Mouse (Mus musculus) heart, embryonic 11.5 days (tissue): ENCODE results near the gene Nfs1. TPM values are rescaled to one million over a fixed set of nuclear protein-coding genes. Genes with fewer than 3 reads are reported as not detected.

Experiments
- ATAC-seq: fragments of 200-750 bp; cut with Nextera tagmentation; replicated peaks from 2 replicates; pipeline ENCODE4 v1.8.0; 2017; ENCODE audit warnings: moderate library complexity; ENCODE audit not compliant: insufficient number of reproducible peaks, low FRiP score, low TSS enrichment
- H3K27ac ChIP-seq: fragments of 300-500 bp; sonication (generic); 2 replicates; pipeline ENCODE4 v1.5.1; 2014; ENCODE audit warnings: mild to moderate bottlenecking, low read depth, low read length
- H3K27me3 ChIP-seq: fragments of 300-500 bp; sonication (generic); 2 replicates; pipeline ENCODE4 v1.6.1; 2014; ENCODE audit warnings: mild to moderate bottlenecking, low read length, mixed read lengths; ENCODE audit not compliant: control insufficient read depth, insufficient read depth
- H3K36me3 ChIP-seq: fragments of 300-500 bp; sonication (generic); 2 replicates; pipeline ENCODE4 v1.6.1; 2014; ENCODE audit warnings: mild to moderate bottlenecking, low read length, moderate library complexity, mixed read lengths; ENCODE audit not compliant: control insufficient read depth, insufficient read depth
- H3K4me1 ChIP-seq: fragments of 300-500 bp; sonication (generic); 2 replicates; pipeline ENCODE4 v1.6.1; 2014; ENCODE audit warnings: low read length; ENCODE audit not compliant: control insufficient read depth, insufficient read depth
- H3K4me2 ChIP-seq: fragments of 300-500 bp; sonication (generic); 2 replicates; pipeline ENCODE4 v1.6.1; 2014; ENCODE audit warnings: mild to moderate bottlenecking, moderate library complexity
- H3K4me3 ChIP-seq: fragments of 300-500 bp; sonication (generic); 2 replicates; pipeline ENCODE4 v1.5.1; 2014; ENCODE audit warnings: low read depth, low read length
- H3K9ac ChIP-seq: fragments of 300-500 bp; sonication (generic); 2 replicates; pipeline ENCODE4 v1.6.1; 2014; ENCODE audit warnings: mild to moderate bottlenecking, low read depth, low read length, moderate library complexity
- H3K9me3 ChIP-seq: fragments of 300-500 bp; sonication (generic); replicated peaks from 2 replicates; pipeline ENCODE4 v1.6.1; 2016; ENCODE audit warnings: low read length; ENCODE audit not compliant: control insufficient read depth
- WGBS: fragments of 180-500 bp; shearing (Covaris S2); extraction: QIAGEN DNeasy Blood & Tissue Kit; methylation state at CpG from one replicate; pipeline ENCODE4 v1.1.7; 2014; ENCODE audit not compliant: insufficient replicate concordance; 5-methylcytosine and 5-hydroxymethylcytosine counted together
- polyA plus RNA-seq: library from polyadenylated mRNA; unstranded; fragments of >200 nt; fragmentation: Nextera tagmentation; extraction: Ambion mirVana; gene quantifications from 2 replicates; pipeline ENCODE4 v1.2.1, GENCODE M21; 2014

Nfs1 gene
- polyA plus RNA-seq, 1 experiment from 2014 or later: 55.7 TPM

GRCm38 (mm10) chr2:156151538-156151937 is 7.6 kb upstream of the Nfs1 start:
- H3K27ac ChIP-seq: no peak overlapping the region
- H3K4me3 ChIP-seq: no peak overlapping the region
- no peaks in the 10 kb centered on the region for H3K9me3 ChIP-seq
- H3K27me3 ChIP-seq: no peaks in the 10 kb centered on the region
- H3K9ac ChIP-seq: no peak overlapping the region
- peaks cover 29% of the 10 kb centered on the region for H3K36me3 ChIP-seq
- no peak overlapping the region for H3K4me2 ChIP-seq
- no peak for ATAC-seq
- H3K4me1 ChIP-seq: no peaks in the 10 kb centered on the region

GRCm38 (mm10) chr2:156147316-156147915 is 3.4 kb upstream of the Nfs1 start:
- Histone ChIP-seq H3K4me1 (peaks cover 5% of the 10 kb centered on the region), H3K36me3 (peaks cover 20% of the 10 kb centered on the region), H3K4me3 (no peak overlapping the region), H3K9ac (no peak overlapping the region), H3K9me3 (no peaks in the 10 kb centered on the region), H3K4me2 (no peak overlapping the region), H3K27me3 (no peaks in the 10 kb centered on the region), H3K27ac (no peak overlapping the region)
- 90% methylated on average over 3 of the region's 3 CpGs for WGBS
- no peak for ATAC-seq

- no peak overlapping the region for H3K9ac ChIP-seq
- no peak overlapping the region for H3K4me2 ChIP-seq
- no peak for ATAC-seq
- H3K4me1 ChIP-seq: peaks cover 5% of the 10 kb centered on the region
- H3K27ac ChIP-seq: no peak overlapping the region
- no peak overlapping the region for H3K4me3 ChIP-seq
- WGBS: 76% methylated on average over 5 of the region's 5 CpGs
- H3K36me3 ChIP-seq: peaks cover 22% of the 10 kb centered on the region
- no peaks in the 10 kb centered on the region for H3K9me3 ChIP-seq
- H3K27me3 ChIP-seq: no peaks in the 10 kb centered on the region
Measured at GRCm38 (mm10) chr2:156146272-156146989, 2.4 kb upstream of the Nfs1 start.

GRCm38 (mm10) chr2:156145486-156146130 is 1.6 kb upstream of the Nfs1 start:
- H3K9ac ChIP-seq: no peak overlapping the region
- no peak for ATAC-seq
- H3K27ac ChIP-seq: no peak overlapping the region
- 62% methylated on average over 11 of the region's 11 CpGs for WGBS
- peak overlapping the region; percentile 90 for H3K4me2 ChIP-seq
- H3K4me1 ChIP-seq: peaks cover 5% of the 10 kb centered on the region
- no peaks in the 10 kb centered on the region for H3K27me3 ChIP-seq
- no peaks in the 10 kb centered on the region for H3K9me3 ChIP-seq
- H3K36me3 ChIP-seq: peaks cover 20% of the 10 kb centered on the region
- H3K4me3 ChIP-seq: peak overlapping the region; percentile 60; the same call in 1 of the 2 replicates

- under 1% methylated on average over 16 of the region's 16 CpGs for WGBS
Measured at GRCm38 (mm10) chr2:156143367-156143766, 619 bp downstream of the Nfs1 start.

GRCm38 (mm10) chr2:156142820-156143219 is 1.2 kb downstream of the Nfs1 start:
- H3K27ac ChIP-seq: no peak overlapping the region
- peak overlapping the region; percentile 74; the same call in 1 of the 2 replicates for H3K9ac ChIP-seq
- peak overlapping the region; percentile 60 for H3K4me3 ChIP-seq
- peak overlapping the region; percentile 90 for H3K4me2 ChIP-seq
- H3K4me1 ChIP-seq: peaks cover 5% of the 10 kb centered on the region
- WGBS: 79% methylated on average over 2 of the region's 2 CpGs
- no peaks in the 10 kb centered on the region for H3K9me3 ChIP-seq
- no peak for ATAC-seq
- peaks cover 3% of the 10 kb centered on the region for H3K36me3 ChIP-seq
- H3K27me3 ChIP-seq: no peaks in the 10 kb centered on the region

More at GRCm38 (mm10) chr2:156143367-156143766, 619 bp downstream of the Nfs1 start:
- ATAC-seq: 0 out of 2 replicates have a peak, but pooled peaks have one; percentile 4
- Histone ChIP-seq H3K27ac (peak overlapping the region; percentile 84), H3K4me1 (peaks cover 5% of the 10 kb centered on the region), H3K9ac (peak overlapping the region; percentile 74), H3K4me2 (peak overlapping the region; percentile 90), H3K27me3 (no peaks in the 10 kb centered on the region), H3K36me3 (peaks cover 7% of the 10 kb centered on the region), H3K9me3 (no peaks in the 10 kb centered on the region), H3K4me3 (peak overlapping the region; percentile 60)

- Histone ChIP-seq H3K4me1 (no peaks in the 10 kb centered on the region), H3K36me3 (no peaks in the 10 kb centered on the region)
- ATAC-seq: no peak
Measured at GRCm38 (mm10) chr2:156135695-156136094, 8.3 kb downstream of the Nfs1 start.

GRCm38 (mm10) chr2:156134161-156134560 is 9.8 kb downstream of the Nfs1 start:
- no peak overlapping the region for H3K9ac ChIP-seq
- no peaks in the 10 kb centered on the region for H3K9me3 ChIP-seq
- ATAC-seq: no peak
- no peak overlapping the region for H3K27ac ChIP-seq
- H3K4me2 ChIP-seq: no peak overlapping the region
- no peaks in the 10 kb centered on the region for H3K4me1 ChIP-seq
- H3K4me3 ChIP-seq: no peak overlapping the region
- no peaks in the 10 kb centered on the region; the same call in 1 of the 2 replicates for H3K36me3 ChIP-seq
- H3K27me3 ChIP-seq: no peaks in the 10 kb centered on the region
- 83% methylated on average over 5 of the region's 5 CpGs for WGBS

More at GRCm38 (mm10) chr2:156135695-156136094, 8.3 kb downstream of the Nfs1 start:
- H3K9me3 ChIP-seq: no peaks in the 10 kb centered on the region
- H3K27me3 ChIP-seq: no peaks in the 10 kb centered on the region
- WGBS: 80% methylated on average over 6 of the region's 6 CpGs
- H3K4me2 ChIP-seq: no peak overlapping the region
- no peak overlapping the region for H3K4me3 ChIP-seq
- H3K27ac ChIP-seq: no peak overlapping the region
- H3K9ac ChIP-seq: no peak overlapping the region
